Mouse (Mus musculus): ENCODE data around the gene Gpr68. TPM values are rescaled to one million over a fixed set of nuclear protein-coding genes. Genes with fewer than 3 reads are reported as not detected.

The Gpr68 gene
- polyA plus RNA-seq, 1 experiment = not detected

- Histone ChIP-seq H3K4me3 (ENCODE audit: insufficient read depth, low read length) (no peak overlapping the region), H3K4me1 (ENCODE audit: control insufficient read depth, insufficient read depth, low read length) (no peaks in the 10 kb centered on the region), H3K27ac (ENCODE audit: insufficient read depth, low read length) (no peak overlapping the region)
- no peak for TF ChIP-seq CTCF (IDR thresholded peaks at IDR 0.05; ENCODE audit: borderline replicate concordance, insufficient read depth, low read length)
- no peak for TF ChIP-seq POLR2A (IDR thresholded peaks at IDR 0.05; ENCODE audit: low read depth, low read length)
Measured at GRCm38 (mm10) chr12:100877936-100878335, 30.1 kb downstream of the Gpr68 start.

GRCm38 (mm10) chr12:100875960-100876359 is 32.0 kb downstream of the Gpr68 start:
- Histone ChIP-seq H3K27ac (ENCODE audit: insufficient read depth, low read length) (no peak overlapping the region), H3K4me1 (ENCODE audit: control insufficient read depth, insufficient read depth, low read length) (no peaks in the 10 kb centered on the region), H3K4me3 (ENCODE audit: insufficient read depth, low read length) (no peak overlapping the region)
- no peak for TF ChIP-seq POLR2A (IDR thresholded peaks at IDR 0.05; ENCODE audit: low read depth, low read length)
- no peak for TF ChIP-seq CTCF (IDR thresholded peaks at IDR 0.05; ENCODE audit: borderline replicate concordance, insufficient read depth, low read length)

- TF ChIP-seq CTCF (IDR thresholded peaks at IDR 0.05; ENCODE audit: borderline replicate concordance, insufficient read depth, low read length) = no peak
- no peak for TF ChIP-seq POLR2A (IDR thresholded peaks at IDR 0.05; ENCODE audit: low read depth, low read length)
- no peak overlapping the region for H3K4me3 ChIP-seq (ENCODE audit: insufficient read depth, low read length)
- H3K4me1 ChIP-seq (ENCODE audit: control insufficient read depth, insufficient read depth, low read length) = no peaks in the 10 kb centered on the region
- no peak overlapping the region for H3K27ac ChIP-seq (ENCODE audit: insufficient read depth, low read length)
Measured at GRCm38 (mm10) chr12:100875553-100875952, 32.4 kb downstream of the Gpr68 start.

DNA sequence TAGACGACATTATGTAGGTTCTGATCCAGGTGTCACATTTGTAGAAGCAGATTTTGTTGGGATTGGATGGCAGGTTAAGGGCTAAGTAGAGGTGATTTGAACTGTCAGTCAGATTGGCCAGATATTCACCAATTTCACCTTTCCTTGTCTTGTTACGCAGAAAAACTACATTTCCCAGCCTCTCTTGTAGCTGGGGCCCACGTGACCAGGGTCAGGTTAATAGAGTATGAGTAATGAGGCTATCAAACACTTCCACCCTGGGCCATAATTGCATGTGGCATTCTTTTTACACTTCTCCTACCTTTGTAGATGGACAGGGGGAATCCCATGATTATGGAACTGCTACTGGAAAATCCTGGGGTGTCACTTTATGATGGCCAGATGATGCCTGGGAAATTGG is 34.4 kb downstream of the Gpr68 start:
- TF ChIP-seq POLR2A (IDR thresholded peaks at IDR 0.05; ENCODE audit: low read depth, low read length) (no peak), CTCF (IDR thresholded peaks at IDR 0.05; ENCODE audit: borderline replicate concordance, insufficient read depth, low read length) (no peak)
- H3K4me3 ChIP-seq (ENCODE audit: insufficient read depth, low read length) = no peak overlapping the region
- no peak overlapping the region for H3K27ac ChIP-seq (ENCODE audit: insufficient read depth, low read length)
- H3K4me1 ChIP-seq (ENCODE audit: control insufficient read depth, insufficient read depth, low read length) = no peaks in the 10 kb centered on the region

GRCm38 (mm10) chr12:100871841-100872240 is 36.2 kb downstream of the Gpr68 start:
- Histone ChIP-seq H3K4me1 (ENCODE audit: control insufficient read depth, insufficient read depth, low read length) (no peaks in the 10 kb centered on the region), H3K27ac (ENCODE audit: insufficient read depth, low read length) (no peak overlapping the region), H3K4me3 (ENCODE audit: insufficient read depth, low read length) (no peak overlapping the region)
- TF ChIP-seq CTCF (IDR thresholded peaks at IDR 0.05; ENCODE audit: borderline replicate concordance, insufficient read depth, low read length) = no peak
- TF ChIP-seq POLR2A (IDR thresholded peaks at IDR 0.05; ENCODE audit: low read depth, low read length) = no peak

- no peak overlapping the region for H3K4me3 ChIP-seq (ENCODE audit: insufficient read depth, low read length)
- no peak overlapping the region for H3K27ac ChIP-seq (ENCODE audit: insufficient read depth, low read length)
- TF ChIP-seq CTCF (IDR thresholded peaks at IDR 0.05; ENCODE audit: borderline replicate concordance, insufficient read depth, low read length) = no peak
- TF ChIP-seq POLR2A (IDR thresholded peaks at IDR 0.05; ENCODE audit: low read depth, low read length) = no peak
Measured at GRCm38 (mm10) chr12:100871234-100871633, 36.8 kb downstream of the Gpr68 start.

GRCm38 (mm10) chr12:100868049-100868622 is 39.9 kb downstream of the Gpr68 start:
- no peak for TF ChIP-seq CTCF (IDR thresholded peaks at IDR 0.05; ENCODE audit: borderline replicate concordance, insufficient read depth, low read length)
- TF ChIP-seq POLR2A (IDR thresholded peaks at IDR 0.05; ENCODE audit: low read depth, low read length) = no peak
- Histone ChIP-seq H3K4me3 (ENCODE audit: insufficient read depth, low read length) (no peak overlapping the region), H3K4me1 (ENCODE audit: control insufficient read depth, insufficient read depth, low read length) (no peaks in the 10 kb centered on the region), H3K27ac (ENCODE audit: insufficient read depth, low read length) (no peak overlapping the region)

More at GRCm38 (mm10) chr12:100871234-100871633, 36.8 kb downstream of the Gpr68 start:
- no peaks in the 10 kb centered on the region for H3K4me1 ChIP-seq (ENCODE audit: control insufficient read depth, insufficient read depth, low read length)

DNA sequence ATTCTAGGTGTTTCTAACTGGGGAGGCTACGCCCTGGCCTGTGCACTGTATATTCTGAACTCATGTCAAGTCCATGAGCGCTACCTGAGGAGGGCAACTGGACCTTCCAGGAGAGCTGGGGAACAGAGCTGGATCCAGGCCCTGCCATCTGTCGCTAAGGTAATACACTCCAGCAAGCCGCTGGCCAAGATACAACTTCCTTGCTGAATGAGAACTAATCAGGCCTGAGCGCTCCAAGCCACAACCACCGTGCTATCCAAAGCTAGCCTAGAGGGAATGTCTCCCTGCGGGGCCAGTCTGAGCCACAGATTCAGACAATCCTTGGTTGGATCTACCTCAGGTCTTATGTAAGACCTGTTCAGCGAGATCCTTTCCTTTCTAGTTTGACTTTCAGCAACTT is 40.9 kb downstream of the Gpr68 start:
- no peak for TF ChIP-seq POLR2A (IDR thresholded peaks at IDR 0.05; ENCODE audit: low read depth, low read length)
- TF ChIP-seq CTCF (IDR thresholded peaks at IDR 0.05; ENCODE audit: borderline replicate concordance, insufficient read depth, low read length) = no peak
- Histone ChIP-seq H3K4me1 (ENCODE audit: control insufficient read depth, insufficient read depth, low read length) (no peaks in the 10 kb centered on the region), H3K4me3 (ENCODE audit: insufficient read depth, low read length) (no peak overlapping the region), H3K27ac (ENCODE audit: insufficient read depth, low read length) (no peak overlapping the region)

GRCm38 (mm10) chr12:100865509-100866078 is 42.4 kb downstream of the Gpr68 start:
- no peaks in the 10 kb centered on the region for H3K4me1 ChIP-seq (ENCODE audit: control insufficient read depth, insufficient read depth, low read length)
- H3K4me3 ChIP-seq (ENCODE audit: insufficient read depth, low read length) = no peak overlapping the region
- H3K27ac ChIP-seq (ENCODE audit: insufficient read depth, low read length) = no peak overlapping the region
- no peak for TF ChIP-seq POLR2A (IDR thresholded peaks at IDR 0.05; ENCODE audit: low read depth, low read length)
- TF ChIP-seq CTCF (IDR thresholded peaks at IDR 0.05; ENCODE audit: borderline replicate concordance, insufficient read depth, low read length) = no peak

DNA sequence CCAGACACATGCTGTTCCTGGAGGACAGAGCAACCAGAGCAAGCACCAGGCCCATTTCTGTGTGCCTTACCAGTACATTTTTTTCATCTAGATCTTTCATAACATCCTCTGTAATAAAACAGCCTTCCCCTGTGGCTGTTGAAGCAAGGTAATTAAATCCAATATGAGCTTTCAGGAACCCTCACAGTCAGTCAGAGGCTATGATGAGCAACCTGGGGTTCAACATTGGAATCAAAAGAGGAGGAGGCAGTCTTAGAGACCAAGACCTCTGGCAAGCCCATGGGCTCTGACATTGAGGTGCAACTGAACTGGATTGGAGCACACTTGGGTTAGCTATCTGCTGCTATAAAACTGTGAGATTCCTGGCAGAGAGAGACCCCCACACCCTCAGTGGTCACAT is 42.9 kb downstream of the Gpr68 start:
- TF ChIP-seq POLR2A (IDR thresholded peaks at IDR 0.05; ENCODE audit: low read depth, low read length) (no peak), CTCF (IDR thresholded peaks at IDR 0.05; ENCODE audit: borderline replicate concordance, insufficient read depth, low read length) (no peak)
- Histone ChIP-seq H3K4me3 (ENCODE audit: insufficient read depth, low read length) (no peak overlapping the region), H3K4me1 (ENCODE audit: control insufficient read depth, insufficient read depth, low read length) (no peaks in the 10 kb centered on the region), H3K27ac (ENCODE audit: insufficient read depth, low read length) (no peak overlapping the region)
